Comparison of ENCODE assay signal across 7 mouse cellular contexts in genomic region chr11:116004186-116004823, GRCm38 (mm10). TPM values are rescaled to one million over a fixed set of nuclear protein-coding genes. Genes with fewer than 3 reads are reported as not detected.
A peak's percentile ranks its signal among the peaks of the same experiment; 100 is the strongest.
DNase-seq lines count a peak whose midpoint lies in the region; ATAC-seq lines count a peak whose summit lies in the region.

No protein-coding gene starts in this region.

- H3K9ac ChIP-seq in lung, embryonic 16.5 days (ENCODE audit: low read length) = peak overlapping the region; percentile 73
- H3K9ac ChIP-seq in limb, embryonic 13.5 days = peak overlapping the region; percentile 68

- no peak for DNase-seq in lung, postnatal 14 days
- no peak for DNase-seq in forebrain, embryonic 10.5 days (ENCODE audit: extremely low spot score, low spot score)
- peak; percentile 2 for DNase-seq in splenic B cell, adult 2 months (ENCODE audit: low read depth, low spot score)
- no peak for DNase-seq in cerebellum, adult 9-11 months

- H3K9me3 ChIP-seq in lung, embryonic 16.5 days (ENCODE audit: control insufficient read depth, low read length) = peaks cover 3% of the 10 kb centered on the region; the same call in 1 of the 2 replicates
- no peaks in the 10 kb centered on the region; the same call in 1 of the 2 replicates for H3K9me3 ChIP-seq in forebrain, embryonic 10.5 days
- H3K9me3 ChIP-seq in limb, embryonic 13.5 days = no peaks in the 10 kb centered on the region

- H3K27me3 ChIP-seq in lung, embryonic 16.5 days (ENCODE audit: control insufficient read depth, insufficient read depth, low read depth, low read length) = peaks cover 4% of the 10 kb centered on the region; the same call in 1 of the 2 replicates
- peaks cover 16% of the 10 kb centered on the region for H3K27me3 ChIP-seq in forebrain, embryonic 10.5 days (ENCODE audit: poor library complexity, severe bottlenecking)
- peaks cover 9% of the 10 kb centered on the region; the same call in 1 of the 2 replicates for H3K27me3 ChIP-seq in limb, embryonic 13.5 days
- H3K27me3 ChIP-seq in splenic B cell, adult 2 months (ENCODE audit: control insufficient read depth, insufficient read depth, low read length, poor library complexity, severe bottlenecking) = no peaks in the 10 kb centered on the region

- H3K4me3 ChIP-seq in lung, embryonic 16.5 days (ENCODE audit: low read length) = peak overlapping the region; percentile 43
- H3K4me3 ChIP-seq in forebrain, embryonic 10.5 days = peak overlapping the region; percentile 55
- H3K4me3 ChIP-seq in limb, embryonic 13.5 days = peak overlapping the region; percentile 42

- ATAC-seq in lung, embryonic 16.5 days (ENCODE audit: low read depth) = no peak
- no peak for ATAC-seq in limb, embryonic 13.5 days (ENCODE audit: low FRiP score, low read depth)
- ATAC-seq in inflammation-experienced regulatory T-cells, adult 6 months = no peak

- peaks cover 13% of the 10 kb centered on the region for H3K4me1 ChIP-seq in lung, embryonic 16.5 days (replicated peaks; ENCODE audit: control insufficient read depth, insufficient read depth, low read length)
- peaks cover 58% of the 10 kb centered on the region for H3K4me1 ChIP-seq in forebrain, embryonic 10.5 days
- peaks cover 26% of the 10 kb centered on the region for H3K4me1 ChIP-seq in limb, embryonic 13.5 days

- H3K36me3 ChIP-seq in lung, embryonic 16.5 days (ENCODE audit: control insufficient read depth, insufficient read depth, low read length) = peaks cover 6% of the 10 kb centered on the region
- H3K36me3 ChIP-seq in forebrain, embryonic 10.5 days (replicated peaks) = peaks cover 30% of the 10 kb centered on the region
- peaks cover 33% of the 10 kb centered on the region for H3K36me3 ChIP-seq in limb, embryonic 13.5 days
- peaks cover 2% of the 10 kb centered on the region; the same call in 1 of the 2 replicates for H3K36me3 ChIP-seq in splenic B cell, adult 2 months (ENCODE audit: control insufficient read depth, insufficient read depth, low read length, poor library complexity, severe bottlenecking)

- H3K4me2 ChIP-seq in lung, embryonic 16.5 days (ENCODE audit: low read depth, low read length) = peak overlapping the region; percentile 76
- H3K4me2 ChIP-seq in limb, embryonic 13.5 days (replicated peaks) = peak overlapping the region; percentile 77

- peak overlapping the region; percentile 84 for H3K27ac ChIP-seq in lung, embryonic 16.5 days (ENCODE audit: low read length)
- H3K27ac ChIP-seq in forebrain, embryonic 10.5 days = peak overlapping the region; percentile 84
- peak overlapping the region; percentile 44; the same call in 1 of the 2 replicates for H3K27ac ChIP-seq in limb, embryonic 13.5 days

- 27% methylated on average over 8 of the region's 8 CpGs for WGBS in lung, embryonic 16.5 days
- 40% methylated on average over 8 of the region's 8 CpGs for WGBS in forebrain, embryonic 10.5 days
- WGBS in limb, embryonic 13.5 days = 40% methylated on average over 8 of the region's 8 CpGs

RNA-seq across cellular contexts. Expression of gene Galk1, which starts 8.2 kb away (rescaled TPM):
- 188 and 190 TPM in 2 replicates for polyA plus RNA-seq in lung, embryonic 16.5 days (2015; fragmentation: Nextera tagmentation; extraction: Ambion mirVana)
- polyA plus RNA-seq in forebrain, embryonic 10.5 days (2016; fragmentation: Nextera tagmentation; extraction: Ambion mirVana) = 223 and 224 TPM in 2 replicates
- polyA plus RNA-seq in limb, embryonic 13.5 days (2015; fragmentation: Nextera tagmentation; extraction: Ambion mirVana) = 207 and 211 TPM in 2 replicates
- polyA plus RNA-seq in inflammation-experienced regulatory T-cells, adult 6 months (2017; shearing (Covaris generic)) = 10 to 100 TPM; 14.4 to 20.1 (median 15.9) TPM

RNA-seq across cellular contexts. Expression of gene H3f3b, which starts 23.5 kb away (rescaled TPM):
- polyA plus RNA-seq in lung, embryonic 16.5 days (2015; fragmentation: Nextera tagmentation; extraction: Ambion mirVana) = 1,792 and 1,937 TPM in 2 replicates
- polyA plus RNA-seq in forebrain, embryonic 10.5 days (2016; fragmentation: Nextera tagmentation; extraction: Ambion mirVana) = 1,610 and 1,612 TPM in 2 replicates
- polyA plus RNA-seq in limb, embryonic 13.5 days (2015; fragmentation: Nextera tagmentation; extraction: Ambion mirVana) = 2,219 and 2,483 TPM in 2 replicates
- 1,000 to 10,000 TPM; 1,545 to 2,086 (median 2,075) TPM for polyA plus RNA-seq in inflammation-experienced regulatory T-cells, adult 6 months (2017; shearing (Covaris generic))

RNA-seq across cellular contexts. Expression of gene Unk, which starts 25.8 kb away (rescaled TPM):
- polyA plus RNA-seq in lung, embryonic 16.5 days (2015; fragmentation: Nextera tagmentation; extraction: Ambion mirVana) = 37.9 and 41.3 TPM in 2 replicates
- polyA plus RNA-seq in forebrain, embryonic 10.5 days (2016; fragmentation: Nextera tagmentation; extraction: Ambion mirVana) = 48.4 and 48.9 TPM in 2 replicates
- polyA plus RNA-seq in limb, embryonic 13.5 days (2015; fragmentation: Nextera tagmentation; extraction: Ambion mirVana) = 39.4 and 44.8 TPM in 2 replicates
- 10 to 100 TPM; 10.1 to 14.6 (median 12.7) TPM for polyA plus RNA-seq in inflammation-experienced regulatory T-cells, adult 6 months (2017; shearing (Covaris generic))

RNA-seq across cellular contexts. Expression of gene Itgb4, which starts 29.8 kb away (rescaled TPM):
- polyA plus RNA-seq in lung, embryonic 16.5 days (2015; fragmentation: Nextera tagmentation; extraction: Ambion mirVana) = 3.4 and 3.8 TPM in 2 replicates
- 0.47 and 0.63 TPM in 2 replicates for polyA plus RNA-seq in forebrain, embryonic 10.5 days (2016; fragmentation: Nextera tagmentation; extraction: Ambion mirVana)
- polyA plus RNA-seq in limb, embryonic 13.5 days (2015; fragmentation: Nextera tagmentation; extraction: Ambion mirVana) = 5.2 and 6.3 TPM in 2 replicates
- not detected for polyA plus RNA-seq in inflammation-experienced regulatory T-cells, adult 6 months (2017; shearing (Covaris generic))
